Mouse (Mus musculus) spleen, adult 2 months (tissue): ENCODE measurements around the gene Il27ra.

Experiments
- CTCF ChIP-seq: fragments of 200-500 bp; IDR thresholded peaks from 2 replicates; pipeline ENCODE4 v1.5.1; 2011; ENCODE audit warnings: mild to moderate bottlenecking, inconsistent platforms; ENCODE audit not compliant: insufficient read depth, insufficient read length, insufficient replicate concordance; ENCODE audit errors: extremely low read depth
- POLR2A ChIP-seq: fragments of 200-500 bp; IDR thresholded peaks from 2 replicates; pipeline ENCODE4 v1.6.1; 2011; ENCODE audit warnings: low read depth, low read length, inconsistent platforms

- no peak for TF ChIP-seq CTCF
- no peak for TF ChIP-seq POLR2A
Measured at GRCm38 (mm10) chr8:84012499-84013165, 29.8 kb downstream of the Il27ra start.
